ENCODE assay signal across 25 mouse cellular contexts in the genomic region with DNA sequence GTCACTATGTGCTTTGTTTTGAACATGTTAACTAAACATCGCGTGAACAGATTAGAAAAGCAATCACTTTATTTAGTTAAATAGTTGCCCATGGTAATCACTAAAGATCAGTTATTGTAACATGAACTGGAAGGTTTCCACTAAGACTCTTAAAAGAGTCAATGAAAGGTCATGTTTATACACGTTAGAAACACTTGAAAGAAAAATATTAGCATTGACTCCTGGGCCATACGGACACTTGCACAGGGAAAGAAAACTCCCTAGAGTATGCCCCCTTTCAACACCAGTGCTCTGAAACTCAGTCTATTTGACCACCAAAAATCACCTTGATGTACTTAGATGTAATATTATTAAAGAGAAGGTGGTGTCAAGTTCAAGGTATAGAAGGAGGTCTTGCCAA.
A peak's percentile ranks its signal among the peaks of the same experiment; 100 is the strongest.
DNase-seq lines count a peak whose midpoint lies in the region; ATAC-seq and TF ChIP-seq lines count a peak whose summit lies in the region.
"Had no signal": no experiment of that assay in that cellular context is flagged by ENCODE, and none has a peak within 500 bp of the region (broad histone marks: within the 10 kb centered on the region; RNA-seq: fewer than 3 reads in every experiment).

No protein-coding gene starts in this region.

- no peak overlapping the region for H3K27ac ChIP-seq in embryonic facial prominence, embryonic 11.5 days (replicated peaks; ENCODE audit: low read depth, low read length)
- no peak overlapping the region for H3K27ac ChIP-seq in embryonic facial prominence, embryonic 10.5 days (replicated peaks)
- H3K27ac ChIP-seq in stomach, embryonic 14.5 days (ENCODE audit: low read length) = no peak overlapping the region
- H3K27ac ChIP-seq in stomach, postnatal 0 days (replicated peaks) = no peak overlapping the region
- H3K27ac ChIP-seq: embryonic facial prominence, embryonic 13.5 days; forebrain, embryonic 12.5 days; forebrain, embryonic 15.5 days; heart, embryonic 13.5 days; hindbrain, embryonic 14.5 days; hindbrain, postnatal 0 days had no signal

- TF ChIP-seq EP300 in stomach, postnatal 0 days (optimal IDR thresholded peaks at IDR 0.05) = no peak

- H3K9me3 ChIP-seq in embryonic facial prominence, embryonic 11.5 days (replicated peaks; ENCODE audit: control insufficient read depth, low read length) = no peaks in the 10 kb centered on the region
- no peaks in the 10 kb centered on the region for H3K9me3 ChIP-seq in embryonic facial prominence, embryonic 10.5 days
- H3K9me3 ChIP-seq in stomach, embryonic 14.5 days (ENCODE audit: control insufficient read depth, low read depth, low read length) = no peaks in the 10 kb centered on the region
- H3K9me3 ChIP-seq in stomach, postnatal 0 days (ENCODE audit: control insufficient read depth, low read length) = no peaks in the 10 kb centered on the region
- H3K9me3 ChIP-seq: embryonic facial prominence, embryonic 13.5 days; forebrain, embryonic 12.5 days; forebrain, embryonic 15.5 days; heart, embryonic 13.5 days had no signal

- DNase-seq in embryonic facial prominence, embryonic 11.5 days (ENCODE audit: low spot score) = peak; percentile 10
- DNase-seq in embryonic facial prominence, embryonic 10.5 days (ENCODE audit: low spot score) = no peak
- DNase-seq in mesoderm, embryonic 11.5 days (ENCODE audit: low read depth, low spot score) = peak; percentile 18
- DNase-seq in stomach, postnatal 0 days (ENCODE audit: low spot score) = no peak
- DNase-seq in left cerebral cortex, postnatal 25 days (ENCODE audit: low spot score in 2 of 2) = no peak
- DNase-seq: adrenal gland, adult 8-10 months; adrenal gland, postnatal 25 days; cerebellum, adult 11-12 months; cerebellum, adult 8-10 months; cerebellum, postnatal 10 days; cerebellum, postnatal 36 days; gastrocnemius, postnatal 25 days; heart, adult 18-20 months; heart, postnatal 14 days; heart, postnatal 4 days had no signal

- no peak for ATAC-seq in embryonic facial prominence, embryonic 11.5 days (replicated peaks; ENCODE audit: insufficient number of reproducible peaks, low FRiP score, low TSS enrichment, low read depth)
- ATAC-seq in stomach, embryonic 14.5 days (ENCODE audit: insufficient number of reproducible peaks, insufficient read depth, low FRiP score, low read depth) = peak; percentile 85
- peak; percentile 45; the same call in 1 of the 2 replicates for ATAC-seq in stomach, postnatal 0 days (ENCODE audit: low FRiP score, low TSS enrichment)
- ATAC-seq: CD4-positive, CD25-positive, alpha-beta regulatory T cell, adult 4 months; forebrain, embryonic 15.5 days; hindbrain, postnatal 0 days; inflammation-experienced regulatory T-cells, adult 6 months had no signal

- intact Hi-C loops in left cerebral cortex, postnatal 25 days (cut with DNase I) = no loop called here

- H3K9ac ChIP-seq in embryonic facial prominence, embryonic 11.5 days (replicated peaks; ENCODE audit: low read length) = no peak overlapping the region
- H3K9ac ChIP-seq in stomach, embryonic 14.5 days (replicated peaks; ENCODE audit: low read depth, low read length) = no peak overlapping the region
- H3K9ac ChIP-seq in stomach, postnatal 0 days (ENCODE audit: low read length) = no peak overlapping the region
- H3K9ac ChIP-seq: embryonic facial prominence, embryonic 13.5 days; forebrain, embryonic 12.5 days; forebrain, embryonic 15.5 days; heart, embryonic 13.5 days; hindbrain, embryonic 14.5 days had no signal

- peaks cover 2% of the 10 kb centered on the region; the same call in 1 of the 2 replicates for H3K27me3 ChIP-seq in embryonic facial prominence, embryonic 11.5 days (ENCODE audit: control insufficient read depth, insufficient read depth, low read length)
- peaks cover 12% of the 10 kb centered on the region; the same call in 1 of the 2 replicates for H3K27me3 ChIP-seq in embryonic facial prominence, embryonic 10.5 days (replicated peaks; ENCODE audit: low read depth, poor library complexity, severe bottlenecking)
- no peaks in the 10 kb centered on the region for H3K27me3 ChIP-seq in stomach, embryonic 14.5 days (ENCODE audit: control insufficient read depth, insufficient read depth, low read length)
- no peaks in the 10 kb centered on the region for H3K27me3 ChIP-seq in stomach, postnatal 0 days (ENCODE audit: control insufficient read depth, insufficient read depth, low read length)
- H3K27me3 ChIP-seq: embryonic facial prominence, embryonic 13.5 days; forebrain, embryonic 12.5 days; forebrain, embryonic 15.5 days; heart, embryonic 13.5 days had no signal

- H3K4me2 ChIP-seq in embryonic facial prominence, embryonic 11.5 days (ENCODE audit: low read depth, low read length) = no peak overlapping the region
- H3K4me2 ChIP-seq in stomach, embryonic 14.5 days (replicated peaks; ENCODE audit: low read depth, low read length) = no peak overlapping the region
- H3K4me2 ChIP-seq in stomach, postnatal 0 days (replicated peaks; ENCODE audit: low read depth) = no peak overlapping the region
- H3K4me2 ChIP-seq: embryonic facial prominence, embryonic 13.5 days; forebrain, embryonic 12.5 days; forebrain, embryonic 15.5 days; heart, embryonic 13.5 days; hindbrain, embryonic 14.5 days had no signal

- WGBS in embryonic facial prominence, embryonic 11.5 days = 39% methylated on average over 4 of the region's 4 CpGs
- WGBS in embryonic facial prominence, embryonic 10.5 days = 59% methylated on average over 4 of the region's 4 CpGs
- 23% methylated on average over 4 of the region's 4 CpGs for WGBS in stomach, embryonic 14.5 days
- WGBS in stomach, postnatal 0 days = 14% methylated on average over 4 of the region's 4 CpGs

- no peak overlapping the region for H3K4me3 ChIP-seq in embryonic facial prominence, embryonic 11.5 days (ENCODE audit: low read depth, low read length)
- H3K4me3 ChIP-seq in embryonic facial prominence, embryonic 10.5 days = no peak overlapping the region
- no peak overlapping the region for H3K4me3 ChIP-seq in stomach, embryonic 14.5 days (ENCODE audit: low read depth, low read length)
- H3K4me3 ChIP-seq in stomach, postnatal 0 days (ENCODE audit: low read depth, low read length) = no peak overlapping the region
- H3K4me3 ChIP-seq: embryonic facial prominence, embryonic 13.5 days; erythroblast, embryonic 14.5 days; forebrain, embryonic 12.5 days; forebrain, embryonic 15.5 days; heart, embryonic 13.5 days had no signal

- no peaks in the 10 kb centered on the region for H3K36me3 ChIP-seq in embryonic facial prominence, embryonic 11.5 days (replicated peaks; ENCODE audit: control insufficient read depth, insufficient read depth, low read depth, low read length)
- H3K36me3 ChIP-seq in embryonic facial prominence, embryonic 10.5 days (replicated peaks) = no peaks in the 10 kb centered on the region
- no peaks in the 10 kb centered on the region for H3K36me3 ChIP-seq in stomach, embryonic 14.5 days (ENCODE audit: control insufficient read depth, insufficient read depth, low read length)
- no peaks in the 10 kb centered on the region for H3K36me3 ChIP-seq in stomach, postnatal 0 days (ENCODE audit: control insufficient read depth, insufficient read depth, low read length)
- H3K36me3 ChIP-seq: embryonic facial prominence, embryonic 13.5 days; forebrain, embryonic 12.5 days; forebrain, embryonic 15.5 days; heart, embryonic 13.5 days had no signal

- no peak for TF ChIP-seq CTCF in stomach, postnatal 0 days (IDR thresholded peaks at IDR 0.05; ENCODE audit: low read depth)

- no peaks in the 10 kb centered on the region for H3K4me1 ChIP-seq in embryonic facial prominence, embryonic 11.5 days (ENCODE audit: control insufficient read depth, insufficient read depth, low read length)
- no peaks in the 10 kb centered on the region for H3K4me1 ChIP-seq in embryonic facial prominence, embryonic 10.5 days
- H3K4me1 ChIP-seq in stomach, embryonic 14.5 days (ENCODE audit: control insufficient read depth, insufficient read depth, low read length) = peaks cover 2% of the 10 kb centered on the region; the same call in 1 of the 2 replicates
- no peaks in the 10 kb centered on the region for H3K4me1 ChIP-seq in stomach, postnatal 0 days (replicated peaks; ENCODE audit: control insufficient read depth, insufficient read depth)
- H3K4me1 ChIP-seq: embryonic facial prominence, embryonic 13.5 days; forebrain, embryonic 12.5 days; forebrain, embryonic 15.5 days; heart, embryonic 13.5 days had no signal

Comparison
In these comparisons a context has a peak if more than half of its experiments do, and no peak if none do; other contexts are left out.
1. DNase-seq: peak in embryonic facial prominence, embryonic 11.5 days (single experiment) and mesoderm, embryonic 11.5 days (single experiment); none in embryonic facial prominence, embryonic 10.5 days (single experiment), stomach, postnatal 0 days (single experiment) and left cerebral cortex, postnatal 25 days (0 of 2).